Mouse (Mus musculus) urinary bladder, postnatal 10 days (tissue): ENCODE results near the gene Thra.

Experiments
- DNase-seq: peaks from one replicate; pipeline ENCODE4 v3.0.0; 2022; ENCODE audit warnings: low spot score

Thra gene

GRCm38 (mm10) chr11:98777888-98778287, 37.5 kb downstream of the Thra start:
- DNase-seq = no peak

- DNase-seq = no peak
Observed at GRCm38 (mm10) chr11:98781851-98782512, 41.5 kb downstream of the Thra start.

- DNase-seq = no peak
Observed at GRCm38 (mm10) chr11:98782651-98783235, 42.3 kb downstream of the Thra start.

- peak; percentile 79 for DNase-seq
Observed at GRCm38 (mm10) chr11:98783236-98783696, 42.8 kb downstream of the Thra start.

- no peak for DNase-seq
Observed at GRCm38 (mm10) chr11:98784139-98784538, 43.7 kb downstream of the Thra start.

- DNase-seq = no peak
Observed at GRCm38 (mm10) chr11:98785214-98785613, 44.8 kb downstream of the Thra start.

DNA sequence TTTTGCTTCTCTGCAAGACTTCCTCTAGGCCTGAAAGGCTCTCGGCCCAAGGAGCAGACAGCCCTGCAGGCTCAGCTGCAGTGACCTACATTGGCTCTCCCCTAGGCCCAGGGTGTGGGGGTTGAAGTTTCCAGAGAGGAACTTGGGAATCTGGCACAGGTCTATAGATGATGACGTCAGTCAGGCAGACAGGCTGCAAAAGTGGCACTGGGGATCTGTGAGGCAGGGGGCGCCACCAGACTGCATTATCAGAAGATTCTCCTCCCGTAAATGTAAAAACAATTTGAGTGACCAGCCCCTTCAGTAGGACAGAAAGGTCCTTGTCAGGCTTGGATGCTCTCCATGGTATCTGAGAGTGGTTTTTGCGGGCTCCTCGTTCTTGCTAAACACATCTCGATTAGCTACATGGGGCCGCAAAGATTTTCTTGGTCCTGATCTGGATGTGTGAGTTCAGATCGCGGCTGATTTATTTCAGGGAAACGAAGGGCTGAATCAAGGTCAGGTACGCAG, 45.4 kb downstream of the Thra start:
- no peak for DNase-seq

DNA sequence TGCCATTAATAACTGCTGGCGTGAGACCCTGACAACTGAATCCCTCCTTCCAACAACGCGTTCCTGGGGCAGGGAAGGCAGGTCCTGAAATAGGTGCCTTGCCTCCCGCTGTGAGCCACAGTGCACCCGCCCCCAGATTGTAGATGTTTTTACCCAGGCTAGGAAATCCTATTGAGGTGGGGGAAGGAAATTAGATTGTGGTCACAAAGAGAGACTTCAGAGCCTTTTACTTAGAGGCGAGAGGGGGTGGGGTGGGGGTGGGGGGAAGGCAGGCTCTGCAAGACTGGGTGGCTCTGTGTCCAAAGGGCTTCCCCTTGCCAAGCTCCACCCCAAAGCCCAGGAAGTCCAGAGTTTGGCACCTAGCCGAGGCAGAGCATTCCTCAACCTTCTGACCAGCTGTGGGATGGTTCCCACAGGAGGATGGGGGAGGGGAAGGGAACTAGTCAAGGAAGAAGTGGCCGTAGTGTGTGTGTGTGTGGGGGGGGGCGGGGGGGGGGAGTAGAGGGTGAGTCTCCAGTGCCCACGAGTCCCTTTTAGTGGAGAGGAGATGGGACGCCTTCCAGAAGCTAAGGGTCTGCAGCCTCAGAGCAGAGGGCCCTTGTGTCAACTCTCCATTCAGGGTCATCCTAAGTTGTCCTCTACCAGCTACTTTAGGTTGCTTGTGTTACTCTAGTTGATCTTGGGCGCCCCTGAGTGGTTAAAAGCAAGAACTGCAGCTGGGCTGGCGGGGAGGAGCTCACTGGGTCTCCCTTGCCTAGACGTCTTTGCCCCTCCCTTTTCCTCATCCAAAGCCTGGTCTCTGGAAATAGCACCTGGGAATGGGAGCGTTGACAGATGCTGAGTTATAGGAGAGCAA, 46.1 kb downstream of the Thra start:
- peak; percentile 86 for DNase-seq

DNA sequence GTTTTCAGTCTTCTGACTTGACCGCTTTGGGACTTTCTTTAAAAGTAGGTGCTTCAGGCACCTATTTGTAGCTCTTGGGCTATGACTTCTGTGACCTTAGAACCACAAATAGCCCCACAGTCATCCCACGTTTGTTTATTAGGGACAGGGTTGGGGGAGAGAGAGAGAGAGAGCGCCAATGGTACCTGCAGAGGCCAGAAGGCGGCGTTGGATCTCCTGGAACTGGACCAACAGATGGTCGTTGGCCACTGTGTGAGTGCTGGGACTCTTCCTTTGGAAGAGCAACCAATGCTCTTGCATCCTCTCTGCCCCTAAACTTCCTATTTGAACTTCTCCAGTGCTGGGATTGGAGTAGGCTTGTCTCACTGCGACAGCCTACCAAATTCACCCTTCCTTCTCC, 46.8 kb downstream of the Thra start:
- DNase-seq = no peak

DNA sequence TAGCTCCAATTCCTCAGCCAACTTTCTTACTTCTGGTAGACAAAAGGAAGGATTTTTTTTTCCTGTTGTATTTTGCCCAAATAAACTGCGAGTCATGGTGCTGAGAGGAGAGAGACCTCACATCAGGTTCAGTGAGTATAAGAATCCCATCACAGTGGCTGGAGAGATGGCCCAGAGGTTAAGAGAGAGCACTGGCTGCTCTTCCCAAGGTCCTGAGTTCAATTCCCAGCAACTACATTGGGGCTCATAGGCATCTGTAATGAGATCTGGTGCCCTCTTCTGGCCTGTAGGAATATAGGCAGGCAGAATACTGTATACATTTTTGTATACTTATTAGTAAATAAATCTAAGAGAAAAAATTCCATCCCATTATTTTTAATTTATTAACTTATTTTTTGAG, 47.3 kb downstream of the Thra start:
- no peak for DNase-seq

GRCm38 (mm10) chr11:98788139-98788538, 47.7 kb downstream of the Thra start:
- no peak for DNase-seq

DNA sequence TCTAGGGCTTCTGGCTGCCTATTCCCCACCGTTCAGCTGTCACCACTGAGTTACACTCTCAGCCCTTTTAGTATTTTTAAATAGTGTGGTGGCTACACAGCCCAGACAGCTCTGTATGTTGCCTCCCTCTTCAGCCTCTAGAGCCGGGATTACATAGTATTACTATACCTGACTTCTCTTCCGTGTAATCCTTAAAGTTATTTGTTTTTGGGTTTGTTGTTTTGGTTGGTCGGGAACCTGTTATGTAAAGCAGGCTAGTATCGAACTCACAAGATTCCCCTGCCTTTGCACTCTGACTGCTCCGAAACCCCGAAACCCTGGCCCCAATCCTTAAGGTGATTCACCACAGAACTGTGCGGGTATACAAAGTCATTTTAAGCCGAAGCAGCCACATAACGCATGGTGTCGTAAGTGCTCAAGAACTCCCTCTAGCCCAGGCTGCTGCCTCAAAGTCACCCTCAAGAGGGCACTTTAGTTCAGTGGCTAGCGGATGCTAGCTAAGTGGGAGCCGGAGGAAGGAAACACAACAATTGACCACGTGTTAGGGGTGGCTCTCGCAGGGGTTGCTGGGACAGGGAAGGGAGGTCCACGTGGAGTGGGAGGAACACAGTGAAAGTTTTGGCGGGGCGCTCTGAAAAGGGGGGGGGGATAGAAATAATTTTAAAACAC, 48.2 kb downstream of the Thra start:
- no peak for DNase-seq

- no peak for DNase-seq
Observed at GRCm38 (mm10) chr11:98789219-98789807, 48.9 kb downstream of the Thra start.

DNA sequence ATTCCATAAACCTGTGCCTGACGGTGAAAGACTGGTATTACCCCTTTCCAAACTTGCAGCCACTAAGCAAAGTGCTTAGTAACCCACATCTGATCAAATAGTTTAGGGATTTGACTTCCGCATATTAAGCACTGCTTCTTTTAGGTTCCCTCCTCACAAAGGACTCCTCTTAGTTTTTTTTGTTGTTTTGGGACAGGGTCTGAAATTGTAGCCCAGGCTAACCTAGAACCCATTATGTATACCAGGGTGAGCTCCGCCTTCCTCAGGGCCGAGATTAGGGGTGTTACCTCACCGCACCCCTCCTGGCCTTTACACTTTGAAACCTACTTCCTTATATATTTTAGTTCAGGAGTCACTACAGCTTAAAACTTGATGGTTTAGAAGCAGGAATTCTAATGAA, 49.4 kb downstream of the Thra start:
- no peak for DNase-seq

DNA sequence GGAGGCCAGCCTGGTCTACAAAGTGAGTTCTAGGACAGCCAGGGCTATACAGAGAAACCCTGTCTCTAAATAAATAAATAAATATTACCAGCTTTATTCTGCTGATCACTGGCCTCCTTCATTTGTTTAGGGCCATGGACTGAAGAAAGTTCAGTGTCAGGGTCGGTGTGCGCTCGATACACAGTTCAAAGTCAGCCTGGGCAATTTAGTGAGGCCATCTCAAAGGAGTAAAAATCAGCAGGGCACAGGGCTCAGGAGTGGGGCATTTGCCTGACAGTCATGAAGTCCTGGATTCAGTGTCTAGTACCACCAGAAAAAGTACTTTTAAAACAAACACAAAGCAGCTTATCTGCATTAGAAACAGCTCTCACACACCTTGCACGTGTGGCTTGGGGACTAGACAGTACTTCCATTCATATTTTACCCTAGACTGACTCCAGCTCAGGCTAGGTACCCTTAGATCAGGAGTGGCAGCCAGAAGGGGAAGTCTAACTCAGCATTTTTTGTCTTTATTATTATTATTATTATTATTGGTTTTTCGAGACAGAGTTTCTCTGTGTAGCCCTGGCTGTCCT, 50.3 kb downstream of the Thra start:
- no peak for DNase-seq

GRCm38 (mm10) chr11:98791448-98791847, 51.0 kb downstream of the Thra start:
- no peak for DNase-seq

DNA sequence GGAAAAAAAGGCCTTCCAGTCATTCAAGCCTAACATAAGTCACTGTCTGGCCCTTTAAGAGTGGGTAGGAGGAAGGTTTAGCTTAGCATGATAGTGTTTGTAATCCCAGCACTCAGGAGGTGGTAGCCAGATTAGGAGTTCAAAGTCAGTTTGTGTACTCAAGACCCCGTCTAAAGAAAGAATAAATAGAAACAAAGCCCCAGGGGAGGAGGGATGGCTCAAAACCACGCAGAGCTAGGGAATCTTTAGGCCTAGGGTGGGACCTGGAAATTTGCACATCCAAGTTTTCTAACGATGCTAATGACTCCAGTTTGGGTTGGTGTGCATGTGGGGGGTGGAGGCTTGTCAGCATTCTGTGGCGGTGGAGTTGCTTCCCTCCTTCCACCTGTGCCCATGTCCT, 51.6 kb downstream of the Thra start:
- no peak for DNase-seq

DNA sequence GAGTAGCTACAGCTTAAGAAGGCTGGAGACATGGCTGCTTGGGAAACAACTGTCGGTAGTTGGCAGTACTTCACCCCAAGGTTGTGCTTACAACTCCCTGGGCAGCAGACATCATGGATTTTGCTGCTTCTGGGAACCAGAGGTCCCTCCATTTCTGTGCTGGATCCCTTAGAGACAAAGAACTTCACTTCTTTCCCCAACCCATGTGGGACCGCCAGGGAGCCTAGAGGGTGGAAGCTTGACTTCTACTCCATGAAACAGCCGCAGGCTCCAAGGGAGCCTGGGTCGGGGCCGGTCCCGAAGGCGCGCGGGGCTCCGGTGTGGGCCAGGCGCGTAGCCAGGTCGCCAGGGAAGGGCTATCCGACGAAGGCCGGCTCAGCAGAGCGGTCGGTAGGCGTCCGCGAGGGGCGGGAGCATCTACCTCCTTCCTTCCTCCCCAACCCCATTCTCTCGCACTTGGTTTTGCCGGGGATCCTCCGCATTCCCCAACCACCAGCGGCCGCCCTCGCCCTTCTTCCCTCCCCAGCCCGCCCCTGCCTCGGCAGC, 54.1 kb downstream of the Thra start:
- no peak for DNase-seq

DNA sequence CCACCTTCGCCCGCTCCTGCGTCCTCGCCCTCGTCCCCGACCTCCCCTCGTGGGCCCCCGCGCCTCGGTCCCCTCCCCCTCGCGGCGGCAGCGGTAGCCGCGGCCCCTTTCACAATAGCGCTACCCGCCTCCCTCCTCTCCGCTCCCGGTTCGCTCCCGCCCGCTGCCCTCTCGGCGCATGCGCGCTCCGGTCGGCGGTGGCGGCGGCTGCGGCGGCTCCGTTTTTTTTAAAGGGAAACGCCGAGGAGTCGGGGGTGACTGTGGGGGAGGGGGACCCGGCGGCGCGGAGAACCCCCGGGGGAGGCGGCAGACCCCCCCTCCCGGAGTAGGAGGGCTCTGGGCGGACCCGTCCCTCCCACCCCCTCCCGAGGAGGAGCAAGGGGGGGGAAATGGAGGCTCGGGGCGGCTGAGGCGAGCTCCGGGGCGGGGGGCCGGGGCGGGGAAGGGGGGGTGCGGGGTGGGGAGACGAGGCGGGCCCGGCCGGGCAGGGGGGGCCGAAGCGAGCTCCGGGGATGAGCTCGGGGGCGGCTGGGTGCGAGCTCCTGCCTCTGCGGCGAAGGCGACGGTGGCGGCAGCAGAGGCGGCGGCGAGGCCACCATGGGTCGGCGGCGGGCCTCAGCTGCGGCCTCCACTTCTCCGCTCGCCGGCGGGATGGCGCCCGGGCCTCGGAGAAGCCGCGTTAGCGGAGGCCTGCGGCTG, 54.7 kb downstream of the Thra start, which contains the start of gene Msl1:
Gene Msl1 (plus strand): TSS at position 502 of the 699 bp plus-strand sequence.
- peak; percentile 77 for DNase-seq

GRCm38 (mm10) chr11:98795714-98796514, 55.5 kb downstream of the Thra start:
- DNase-seq = no peak
